Mouse (Mus musculus) ovary, postnatal 14 days (tissue): ENCODE results near the gene Tvp23b.

ENCODE experiments used
- DNase-seq: peaks from one replicate; pipeline ENCODE4 v3.0.0; 2022; ENCODE audit warnings: low spot score

Tvp23b gene

DNA sequence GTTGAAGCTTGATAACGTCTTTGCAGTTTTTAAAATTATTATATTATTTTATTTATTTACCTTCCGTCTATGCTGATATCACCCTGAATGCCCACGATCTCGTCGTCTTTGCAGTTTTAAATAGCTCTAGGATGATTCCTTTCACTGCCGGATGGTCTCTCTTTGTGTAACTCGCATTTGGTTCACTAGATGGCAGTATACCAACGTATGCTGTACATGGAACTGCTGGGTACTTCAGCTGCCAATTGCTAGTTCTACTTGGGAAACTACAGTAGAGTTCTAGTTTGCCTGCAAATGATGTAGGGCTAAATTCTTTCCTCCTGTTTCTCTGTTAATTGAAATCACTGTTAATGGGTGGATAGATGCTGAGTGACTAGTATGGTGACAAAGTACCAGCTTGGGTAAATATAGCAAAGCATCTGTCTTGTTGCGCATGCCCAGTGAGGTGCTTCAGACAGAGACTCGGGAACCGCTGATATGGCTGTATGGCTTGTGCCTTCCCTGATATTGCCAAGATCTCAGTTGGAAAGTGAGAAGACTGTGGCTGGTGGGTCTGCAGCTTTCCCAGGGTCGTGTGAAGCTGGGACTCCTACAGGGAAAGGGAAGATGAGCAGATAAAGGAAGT is 22.6 kb downstream of the Tvp23b start:
- peak; percentile 70 for DNase-seq

DNA sequence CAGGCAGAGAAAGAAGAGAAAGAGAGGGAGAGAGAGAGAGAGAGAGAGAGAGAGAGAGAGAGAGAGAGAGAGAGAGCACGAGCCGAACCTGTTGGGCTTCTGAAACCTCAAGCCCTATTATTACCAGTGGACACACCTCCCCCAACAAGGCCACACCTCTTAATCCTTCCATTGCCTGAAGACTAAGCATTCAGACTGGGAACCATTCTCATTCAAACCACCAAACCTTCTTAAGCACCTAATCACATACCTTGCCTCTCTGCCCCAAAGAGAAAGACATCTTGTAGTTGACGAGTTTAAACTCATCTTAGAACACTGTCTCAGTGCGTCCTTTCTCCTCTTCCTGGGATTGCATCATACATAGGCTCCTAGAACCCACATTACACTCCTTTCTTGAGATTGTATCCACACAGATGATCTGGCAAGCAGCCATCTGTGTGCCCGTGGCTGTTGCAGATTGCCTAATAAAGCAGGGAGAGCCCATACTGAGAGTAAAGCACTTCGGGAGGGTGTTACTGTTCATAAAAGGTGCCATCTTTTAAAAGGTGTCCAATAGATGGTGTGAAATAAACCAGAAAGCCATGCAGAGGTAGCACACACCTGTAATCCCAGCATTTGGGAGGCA is 24.7 kb downstream of the Tvp23b start:
- DNase-seq: no peak

DNA sequence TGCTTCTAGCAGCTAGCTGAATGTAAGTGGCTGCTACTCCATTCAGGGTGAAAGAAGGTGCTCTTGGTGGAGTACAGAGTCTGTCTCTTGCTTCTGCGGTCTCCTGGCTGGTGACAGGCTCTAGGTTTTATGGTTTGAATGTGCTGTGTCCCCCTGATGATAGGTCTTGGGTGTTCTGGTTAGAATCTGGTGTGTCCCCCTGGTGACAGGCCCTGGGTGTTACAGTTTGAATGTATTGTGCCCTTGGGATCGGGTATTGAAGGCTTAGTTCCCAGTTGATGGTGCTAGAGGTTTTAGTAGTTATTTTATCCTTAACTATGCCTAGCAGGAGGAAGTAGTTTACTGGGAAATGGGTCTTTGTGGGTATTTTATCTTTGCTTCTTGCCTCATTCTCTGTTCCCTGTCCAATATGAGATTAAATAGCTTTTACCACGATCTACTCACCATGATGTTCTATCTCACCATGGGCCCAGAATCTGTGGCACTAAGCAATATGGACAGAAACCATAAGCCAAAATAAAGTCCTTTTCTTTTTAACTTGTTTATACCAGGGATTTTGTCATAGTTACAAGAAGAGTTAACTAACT is 30.6 kb downstream of the Tvp23b start:
- DNase-seq: no peak

- no peak for DNase-seq
Observed at GRCm38 (mm10) chr11:62911362-62911761, 32.1 kb downstream of the Tvp23b start.

- no peak for DNase-seq
Observed at GRCm38 (mm10) chr11:62913141-62913540, 33.9 kb downstream of the Tvp23b start.

DNA sequence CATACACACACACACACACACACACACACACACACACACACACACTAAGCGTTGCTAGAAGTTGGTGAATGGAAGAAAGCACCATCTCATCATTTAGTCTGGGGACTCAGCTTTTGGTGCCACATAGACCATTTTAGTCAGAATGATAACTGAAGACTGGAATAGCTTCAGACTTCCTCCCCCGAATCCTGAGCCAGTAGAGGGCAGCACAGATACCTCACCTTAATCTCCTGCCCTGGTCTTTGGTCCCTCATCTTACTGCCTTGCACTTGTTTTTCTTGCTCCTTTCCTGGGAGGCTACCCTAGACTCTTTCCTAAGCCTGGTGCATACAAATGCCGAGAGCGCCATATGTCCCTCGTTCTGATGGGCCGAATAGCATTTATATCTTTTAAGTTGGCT is 35.3 kb downstream of the Tvp23b start:
- DNase-seq: no peak

GRCm38 (mm10) chr11:62915486-62915885 is 36.2 kb downstream of the Tvp23b start:
- no peak for DNase-seq

DNA sequence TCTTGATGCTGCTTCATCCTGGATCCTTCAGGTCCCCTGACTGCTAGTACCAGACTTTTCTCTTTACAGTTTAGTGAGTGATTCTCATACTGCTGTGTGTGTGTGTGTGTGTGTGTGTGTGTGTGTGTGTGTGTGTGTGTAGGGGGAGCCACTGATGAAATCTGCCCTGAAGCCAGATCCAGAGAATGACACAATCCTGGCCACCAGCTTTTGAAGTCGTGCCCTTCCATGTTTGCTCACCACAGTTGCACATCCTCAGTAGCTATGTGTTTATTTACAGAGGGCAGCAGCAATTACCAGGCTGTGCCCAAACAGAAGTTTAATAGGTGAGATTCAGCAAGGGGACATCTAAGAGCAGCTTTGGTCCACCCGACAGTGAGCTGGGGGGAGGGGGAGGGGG is 37.5 kb downstream of the Tvp23b start:
- no peak for DNase-seq

DNA sequence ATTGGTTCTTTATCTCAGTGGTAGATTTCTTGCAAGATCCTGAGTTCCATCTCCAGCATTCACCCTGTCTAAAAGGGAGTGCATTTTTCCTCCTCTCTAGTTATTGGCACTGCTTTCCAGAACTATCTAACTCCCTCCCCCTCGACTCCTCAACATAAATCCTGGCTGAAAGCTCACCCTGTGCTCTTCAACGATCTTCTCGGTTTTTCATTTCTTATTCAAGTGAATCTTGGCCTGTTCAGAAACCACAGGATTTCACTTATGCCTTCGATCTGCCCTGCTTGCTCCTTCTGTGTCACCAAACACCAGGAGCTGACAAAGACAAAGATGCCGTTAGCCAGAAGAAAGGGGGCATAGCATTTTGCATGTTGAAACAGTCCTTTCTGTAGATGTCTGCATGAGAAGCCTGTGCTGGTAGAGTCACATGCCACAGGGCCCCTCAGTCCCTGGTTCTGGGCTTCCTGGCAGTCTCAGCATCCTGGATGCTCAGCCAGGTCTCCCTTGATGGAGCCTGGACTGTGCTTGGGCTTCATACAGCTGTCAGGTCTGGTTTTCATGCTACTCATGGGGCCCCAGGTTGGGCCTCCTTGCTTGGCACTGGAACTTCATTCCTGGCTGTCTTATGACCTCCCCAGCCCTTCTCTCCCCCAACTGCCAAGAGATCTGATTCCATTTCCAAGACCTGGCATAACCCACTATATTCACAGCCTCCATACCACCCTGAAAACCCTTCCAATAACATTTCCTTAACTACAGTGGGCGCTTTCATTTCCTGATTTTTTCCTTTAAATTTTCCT is 40.9 kb downstream of the Tvp23b start:
- DNase-seq: no peak

- no peak for DNase-seq
Observed at GRCm38 (mm10) chr11:62920743-62921050, 41.4 kb downstream of the Tvp23b start.

DNA sequence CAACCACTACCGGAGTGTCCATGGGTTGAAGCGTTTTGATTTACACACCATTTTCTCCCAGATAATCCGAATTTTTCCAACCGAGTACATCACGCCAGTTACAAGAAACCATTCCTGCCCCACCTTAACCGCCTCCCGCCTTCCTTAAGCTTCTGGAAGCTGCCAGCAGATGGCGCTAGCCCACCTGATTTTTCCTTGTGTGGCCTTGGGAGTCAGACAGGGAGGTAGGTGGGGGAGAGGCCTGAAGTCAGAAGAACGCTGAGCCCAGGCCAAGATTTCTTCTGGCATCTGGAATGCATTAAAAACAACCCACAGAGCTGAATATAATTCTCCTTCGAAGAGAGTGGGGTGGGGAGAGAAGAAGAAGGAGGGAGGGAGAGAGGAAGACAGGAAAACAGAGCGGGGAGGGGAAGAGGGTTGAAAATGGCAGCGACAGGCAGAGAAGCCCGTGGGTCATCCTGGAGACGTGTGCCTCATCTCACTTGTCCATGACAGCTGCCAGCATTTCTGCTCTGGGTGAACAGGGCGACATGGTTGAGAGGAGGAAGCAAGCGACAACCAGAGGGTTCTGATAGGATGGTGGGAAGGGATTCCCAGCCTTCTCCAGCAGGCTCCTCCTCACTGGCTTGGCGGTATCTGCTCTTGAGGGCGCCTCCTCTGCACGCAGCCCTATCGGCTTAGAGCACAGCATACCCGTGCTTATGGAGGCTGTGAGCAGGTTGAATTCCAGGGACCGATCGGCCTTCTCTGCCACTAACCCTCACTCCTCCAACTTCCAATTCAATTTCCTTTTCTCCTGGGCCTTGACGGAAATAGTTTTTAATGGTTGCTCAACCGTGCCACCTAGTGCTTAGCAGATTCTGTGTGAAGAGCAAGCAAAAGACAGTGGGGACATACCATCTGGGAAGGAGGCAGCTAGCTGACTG is 42.1 kb downstream of the Tvp23b start:
- DNase-seq: peak; percentile 96

DNA sequence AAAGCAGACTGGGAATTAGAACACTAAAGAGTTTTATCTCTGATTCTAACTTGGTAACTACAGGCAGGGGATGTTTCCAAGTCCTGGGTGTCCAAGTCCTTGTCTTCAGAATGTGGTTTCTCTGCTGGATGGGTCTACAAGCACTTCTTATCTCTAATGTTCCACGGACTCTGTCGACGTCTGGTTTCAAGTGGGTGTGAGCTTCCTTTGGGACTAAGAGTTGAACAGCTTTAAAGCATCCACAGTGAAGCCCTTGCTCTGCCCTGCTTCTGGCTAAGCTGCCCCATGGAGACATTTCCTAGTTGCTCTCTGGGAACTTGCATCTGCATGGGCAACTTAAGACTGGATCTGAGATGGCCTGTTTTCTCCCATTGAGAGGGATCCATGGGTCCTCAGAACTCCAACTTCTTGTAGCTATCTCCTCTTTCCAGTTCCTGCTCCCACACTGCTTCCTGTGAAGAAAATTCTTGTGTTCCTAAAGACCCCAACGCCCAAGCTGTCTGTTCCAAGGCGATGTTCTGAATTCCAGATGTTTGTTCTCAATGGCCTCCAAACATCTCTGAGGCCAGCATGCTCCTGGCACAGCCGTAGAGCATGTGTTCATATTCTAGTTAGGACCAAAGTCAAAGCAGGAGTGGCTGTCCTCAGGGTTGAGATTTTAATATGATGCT is 45.0 kb downstream of the Tvp23b start:
- no peak for DNase-seq

- DNase-seq: no peak
Observed at GRCm38 (mm10) chr11:62929799-62930198, 50.5 kb downstream of the Tvp23b start.

- DNase-seq: no peak
Observed at GRCm38 (mm10) chr11:62930574-62930973, 51.3 kb downstream of the Tvp23b start.

DNA sequence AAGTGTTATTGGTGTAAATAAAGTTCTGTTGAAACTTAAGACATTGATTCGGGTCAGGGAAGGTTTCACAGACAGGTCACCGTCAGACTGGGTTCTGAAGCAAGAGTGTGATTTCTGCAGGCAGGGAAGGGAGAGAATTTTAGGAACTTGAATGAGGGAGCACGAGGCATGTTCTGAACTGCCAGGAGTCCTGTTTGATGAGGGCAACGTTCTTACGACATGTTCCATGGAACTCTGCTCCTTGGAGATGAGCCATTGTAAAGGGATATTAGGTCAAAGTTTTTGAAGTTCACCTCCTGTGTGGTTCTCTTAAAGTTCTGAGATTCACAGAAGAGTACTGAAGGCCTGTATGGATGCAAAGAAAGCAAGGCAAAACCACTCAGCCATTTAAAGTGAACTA is 51.9 kb downstream of the Tvp23b start:
- no peak for DNase-seq

DNA sequence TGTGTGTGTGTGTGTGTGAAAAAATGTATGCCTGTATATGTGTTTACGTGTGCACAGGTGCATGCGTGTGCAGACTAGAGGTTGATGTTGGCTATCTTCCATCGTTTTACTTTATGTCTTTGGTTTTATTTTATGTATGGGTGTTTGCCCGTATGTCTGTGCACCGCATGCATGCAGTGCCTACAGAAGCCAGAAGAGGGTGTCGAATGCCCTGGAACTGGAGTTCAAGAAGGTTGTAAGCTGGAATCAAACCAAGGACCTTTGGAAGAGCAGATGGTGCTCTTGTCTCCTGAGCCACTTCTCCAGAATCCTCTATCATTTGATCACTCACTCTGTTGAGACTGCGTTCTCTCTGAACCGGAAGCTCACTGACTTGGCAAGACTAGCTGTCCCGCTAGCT is 53.8 kb downstream of the Tvp23b start:
- no peak for DNase-seq

DNA sequence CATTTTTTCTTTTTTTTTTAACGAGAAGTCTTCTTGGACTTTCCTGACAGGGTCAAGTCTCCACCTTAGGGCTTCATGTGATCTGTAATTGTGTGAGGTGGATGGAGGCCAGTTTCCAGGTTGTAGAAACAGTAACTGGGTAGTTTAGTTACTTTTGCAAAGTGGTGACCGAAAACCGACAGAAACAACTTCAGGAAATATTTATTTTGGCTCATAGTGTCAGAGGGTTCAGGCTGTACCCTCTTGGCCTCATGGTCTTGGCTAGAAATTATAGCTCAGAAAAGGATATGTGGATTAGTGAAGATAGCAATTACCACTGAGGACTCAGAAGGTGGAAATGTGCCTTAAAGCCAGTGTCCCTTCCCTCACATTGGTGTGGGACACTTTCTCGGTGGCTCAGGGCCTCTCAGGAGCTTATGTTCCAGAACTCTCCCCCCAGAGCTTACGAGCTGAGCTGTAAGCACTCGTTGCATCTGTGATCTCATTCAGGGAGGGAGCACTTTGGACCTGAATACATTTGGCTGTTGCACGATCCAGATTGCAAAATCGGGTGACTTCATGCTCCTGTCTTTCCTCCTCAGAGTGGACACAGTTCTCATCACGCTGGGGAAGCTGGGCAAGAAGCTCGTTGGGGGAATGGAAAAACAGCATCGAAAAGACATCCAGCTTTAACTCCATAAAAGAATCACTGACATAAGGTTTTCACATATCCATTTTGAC is 55.7 kb downstream of the Tvp23b start:
- no peak for DNase-seq

DNA sequence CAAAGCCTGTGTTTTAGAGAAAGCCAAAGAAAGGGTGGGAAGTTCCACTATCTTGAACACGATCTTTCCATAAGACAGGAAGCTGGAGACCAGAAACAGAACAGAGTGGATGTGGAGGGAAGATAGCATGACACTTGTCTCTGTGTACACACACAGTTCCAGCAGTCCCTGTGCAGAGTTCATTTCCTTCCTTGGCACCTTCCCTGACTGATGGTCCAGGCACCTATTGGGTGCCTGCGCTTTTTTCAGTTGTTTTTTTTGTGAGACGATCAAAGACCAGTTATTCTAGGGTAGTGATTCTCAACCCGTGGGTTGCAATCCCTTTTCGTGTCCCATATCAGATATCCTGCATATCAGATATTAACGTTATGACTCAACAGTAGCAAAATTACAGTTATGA is 58.7 kb downstream of the Tvp23b start:
- DNase-seq: no peak

DNA sequence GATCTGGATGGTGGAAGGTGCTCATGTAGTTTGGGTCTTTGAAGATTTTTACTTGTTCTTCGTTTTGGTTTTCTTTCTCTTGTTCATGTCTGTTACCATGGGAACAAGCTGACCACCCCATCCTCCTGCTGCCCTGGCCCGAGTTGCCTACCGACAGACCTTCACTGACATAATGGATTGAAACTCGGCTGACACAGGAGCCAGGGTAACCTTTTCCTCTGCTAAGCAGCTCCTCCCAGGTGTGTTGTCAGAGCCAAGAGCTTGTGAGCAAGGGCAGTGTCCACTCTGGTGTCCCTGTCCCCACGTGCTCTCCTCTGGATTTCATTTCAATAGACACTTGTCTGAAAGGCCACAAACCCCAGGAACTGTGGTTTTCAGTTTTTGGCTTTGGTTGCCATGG is 59.7 kb downstream of the Tvp23b start:
- no peak for DNase-seq

DNA sequence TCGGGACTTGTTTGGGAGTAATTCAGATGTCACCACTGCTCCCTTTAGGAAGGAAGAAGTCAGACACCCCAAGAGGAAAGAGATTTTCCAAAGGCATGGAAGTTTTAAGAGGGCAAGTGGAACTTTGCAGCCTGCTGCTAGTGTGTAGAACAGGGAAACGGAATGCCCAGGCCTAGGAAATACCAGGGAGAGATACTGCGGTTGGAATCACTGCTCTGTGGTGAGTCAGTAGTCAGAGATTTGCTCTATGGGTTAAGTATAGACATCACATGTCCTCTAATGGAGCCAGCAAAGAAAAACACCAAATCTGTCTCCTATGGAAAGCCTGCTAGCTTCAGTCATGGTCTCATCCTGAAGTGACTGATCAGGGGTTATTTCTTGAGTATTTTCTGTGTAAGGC is 60.9 kb downstream of the Tvp23b start:
- DNase-seq: no peak

DNA sequence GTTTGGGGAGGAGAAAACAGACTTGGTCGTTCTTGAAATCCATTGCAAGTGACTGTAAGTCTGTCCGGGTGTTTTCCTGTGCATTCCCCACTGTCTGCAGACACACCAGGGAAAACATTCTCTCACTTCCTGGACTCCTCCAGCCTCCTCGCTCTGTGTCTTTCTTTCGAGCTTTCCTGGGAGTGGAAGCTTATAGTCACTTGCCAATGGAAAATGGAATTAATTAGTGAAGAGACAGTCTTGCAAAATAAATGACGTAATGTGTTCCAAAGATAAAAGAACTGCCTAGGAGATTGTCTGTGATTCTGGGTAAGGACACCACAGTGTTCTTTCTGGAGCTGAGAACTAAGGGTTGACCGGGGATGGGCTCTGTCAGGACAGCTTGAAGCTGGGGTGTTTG is 64.3 kb downstream of the Tvp23b start:
- no peak for DNase-seq
